Mouse (Mus musculus): Measurements from ENCODE around the gene Gm42715.

DNA sequence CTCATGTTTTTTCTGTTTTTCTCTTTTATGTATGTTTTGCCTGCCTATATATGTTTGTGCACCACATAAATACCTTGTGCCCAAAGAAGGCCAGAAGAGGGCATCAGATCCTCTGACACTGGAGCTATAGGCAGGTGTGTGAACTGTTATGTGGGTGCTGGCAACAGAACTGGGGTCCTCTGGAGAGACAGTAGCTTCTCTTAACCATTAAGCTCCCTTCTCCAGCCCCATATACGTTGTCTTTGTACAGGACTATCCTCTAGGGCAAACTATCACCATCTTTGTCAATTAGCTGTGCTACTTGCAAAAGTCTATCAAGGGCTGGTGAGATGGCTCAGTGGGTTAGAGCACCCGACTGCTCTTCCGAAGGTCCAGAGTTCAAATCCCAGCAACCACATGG lies 11.1 kb upstream of the Gm42715 start:
- TF ChIP-seq CTCF (IDR thresholded peaks at IDR 0.05; ENCODE audit: low read depth, low read length) (no peak), GATA1 (IDR thresholded peaks at IDR 0.05; ENCODE audit: borderline replicate concordance, low read length) (no peak)
